Mouse (Mus musculus): ENCODE measurements at regions not wholly inside any gene's neighbourhood (a gene's known extent, or its start where the extent isn't known, plus 50 kb on each side); places are given as distances from the start of the nearest gene placed in this dataset.

DNA sequence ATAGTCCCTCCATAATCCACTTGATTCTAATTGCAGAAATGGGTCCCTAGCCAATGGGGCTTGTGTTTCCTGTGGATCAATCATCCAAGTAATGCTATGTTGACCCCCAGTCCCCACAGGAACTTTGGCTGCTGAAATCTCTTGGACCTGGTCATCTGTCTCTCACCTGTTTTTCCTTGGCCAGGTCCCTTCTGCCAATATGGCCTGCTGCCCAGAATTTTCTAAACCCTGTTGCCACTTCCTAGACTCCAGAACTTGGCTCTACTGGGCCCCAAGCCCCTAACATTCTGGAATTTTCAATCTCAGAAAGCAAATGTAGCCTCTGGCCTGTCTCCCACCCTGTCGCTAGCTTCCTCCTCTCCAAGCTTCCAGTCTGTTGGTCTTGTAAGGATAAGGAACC is 139.6 kb downstream of the Inhbb start:
- H3K27ac ChIP-seq (ENCODE audit: low read depth, low read length), result no peak overlapping the region
- ATAC-seq (ENCODE audit: low FRiP score), result no peak
- WGBS, result 96% methylated on average over 1 of the region's 1 CpGs
- DNase-seq (ENCODE audit: low spot score), result no peak
- H3K9me3 ChIP-seq (ENCODE audit: control insufficient read depth, low read length), result no peaks in the 10 kb centered on the region
- H3K27me3 ChIP-seq (ENCODE audit: control insufficient read depth, insufficient read depth, low read length), result no peaks in the 10 kb centered on the region
- no peak overlapping the region for H3K9ac ChIP-seq (ENCODE audit: low read depth, low read length)
- H3K4me2 ChIP-seq (replicated peaks; ENCODE audit: low read depth, low read length), result no peak overlapping the region
- H3K4me1 ChIP-seq (replicated peaks; ENCODE audit: control insufficient read depth, insufficient read depth, low read length), result no peaks in the 10 kb centered on the region
- no peaks in the 10 kb centered on the region for H3K36me3 ChIP-seq (ENCODE audit: control insufficient read depth, insufficient read depth, low read length)
- H3K4me3 ChIP-seq (ENCODE audit: low read depth, low read length), result no peak overlapping the region

GRCm38 (mm10) chr1:119279261-119279660 is 142.8 kb downstream of the Inhbb start:
- Histone ChIP-seq H3K4me1 (replicated peaks; ENCODE audit: control insufficient read depth, insufficient read depth, low read length) (no peaks in the 10 kb centered on the region), H3K36me3 (ENCODE audit: control insufficient read depth, insufficient read depth, low read length) (no peaks in the 10 kb centered on the region), H3K9ac (ENCODE audit: low read depth, low read length) (no peak overlapping the region), H3K4me2 (replicated peaks; ENCODE audit: low read depth, low read length) (no peak overlapping the region), H3K9me3 (ENCODE audit: control insufficient read depth, low read length) (no peaks in the 10 kb centered on the region), H3K4me3 (ENCODE audit: low read depth, low read length) (no peak overlapping the region), H3K27me3 (ENCODE audit: control insufficient read depth, insufficient read depth, low read length) (no peaks in the 10 kb centered on the region), H3K27ac (ENCODE audit: low read depth, low read length) (no peak overlapping the region)
- DNase-seq (ENCODE audit: low spot score) (no peak), ATAC-seq (ENCODE audit: low FRiP score) (no peak)
- 86% methylated on average over 3 of the region's 3 CpGs for WGBS

DNA sequence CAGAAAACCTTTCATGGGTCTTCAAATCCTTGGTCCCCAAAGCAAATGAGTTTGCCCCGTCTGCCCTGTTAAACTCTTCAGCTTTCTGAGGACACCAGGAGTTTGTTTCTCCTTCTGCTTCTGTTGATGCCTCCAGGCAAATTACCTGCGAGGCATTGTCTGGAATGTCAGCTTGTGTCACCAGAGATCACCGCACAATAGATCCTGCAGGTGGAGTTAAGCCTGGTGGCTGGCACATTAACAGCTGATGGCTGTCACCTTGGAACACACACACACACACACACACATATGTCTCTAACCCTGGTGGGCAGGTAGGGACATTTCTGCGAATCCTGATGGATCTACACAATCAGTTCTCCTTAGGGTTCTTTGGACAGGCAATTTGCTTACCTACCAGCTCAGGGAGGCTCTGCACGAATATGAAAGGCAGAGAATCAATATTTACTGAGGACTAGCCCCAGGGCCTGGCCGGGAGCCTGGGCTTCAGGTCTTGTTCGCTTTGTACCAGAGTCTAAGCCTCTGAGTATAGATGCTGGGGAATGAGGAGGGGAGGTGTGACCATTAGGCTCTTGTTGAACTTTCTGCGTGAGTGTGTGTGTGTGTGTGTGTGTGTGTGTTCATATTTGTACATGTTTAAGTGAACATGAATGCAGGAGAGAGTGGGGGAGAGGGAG is 143.4 kb downstream of the Inhbb start:
- no peak overlapping the region for H3K4me3 ChIP-seq (ENCODE audit: low read depth, low read length)
- no peak overlapping the region for H3K27ac ChIP-seq (ENCODE audit: low read depth, low read length)
- 88% methylated on average over 8 of the region's 8 CpGs for WGBS
- no peak overlapping the region for H3K9ac ChIP-seq (ENCODE audit: low read depth, low read length)
- no peaks in the 10 kb centered on the region for H3K4me1 ChIP-seq (replicated peaks; ENCODE audit: control insufficient read depth, insufficient read depth, low read length)
- no peaks in the 10 kb centered on the region for H3K27me3 ChIP-seq (ENCODE audit: control insufficient read depth, insufficient read depth, low read length)
- no peaks in the 10 kb centered on the region for H3K9me3 ChIP-seq (ENCODE audit: control insufficient read depth, low read length)
- DNase-seq (ENCODE audit: low spot score) (no peak), ATAC-seq (ENCODE audit: low FRiP score) (no peak)
- H3K36me3 ChIP-seq (ENCODE audit: control insufficient read depth, insufficient read depth, low read length), result no peaks in the 10 kb centered on the region
- no peak overlapping the region for H3K4me2 ChIP-seq (replicated peaks; ENCODE audit: low read depth, low read length)

GRCm38 (mm10) chr1:119277990-119278389 is 144.1 kb downstream of the Inhbb start:
- Histone ChIP-seq H3K27me3 (ENCODE audit: control insufficient read depth, insufficient read depth, low read length) (no peaks in the 10 kb centered on the region), H3K9ac (ENCODE audit: low read depth, low read length) (no peak overlapping the region), H3K4me2 (replicated peaks; ENCODE audit: low read depth, low read length) (no peak overlapping the region), H3K27ac (ENCODE audit: low read depth, low read length) (no peak overlapping the region), H3K4me3 (ENCODE audit: low read depth, low read length) (no peak overlapping the region), H3K4me1 (replicated peaks; ENCODE audit: control insufficient read depth, insufficient read depth, low read length) (no peaks in the 10 kb centered on the region), H3K36me3 (ENCODE audit: control insufficient read depth, insufficient read depth, low read length) (no peaks in the 10 kb centered on the region), H3K9me3 (ENCODE audit: control insufficient read depth, low read length) (no peaks in the 10 kb centered on the region)
- WGBS, result 86% methylated on average over 4 of the region's 4 CpGs
- ATAC-seq (ENCODE audit: low FRiP score) (no peak), DNase-seq (ENCODE audit: low spot score) (no peak)

DNA sequence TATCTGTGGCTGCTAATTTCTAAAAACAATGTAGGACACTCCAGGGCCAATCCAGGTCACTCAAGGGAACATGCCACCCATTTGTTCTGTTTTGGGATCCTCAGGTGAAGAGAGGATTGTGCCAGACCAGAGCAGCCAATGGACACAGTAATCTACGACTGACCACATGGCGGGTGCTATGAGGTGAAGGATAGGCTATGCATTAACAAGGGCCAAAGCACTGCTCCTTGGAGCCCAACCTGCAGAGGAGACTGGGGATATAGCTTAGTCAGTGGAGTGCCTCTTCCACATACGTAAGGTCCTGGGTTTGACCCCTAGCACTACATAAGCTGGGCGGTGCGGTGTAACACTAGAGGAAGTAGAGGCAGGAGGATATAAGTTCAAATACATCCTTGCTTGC is 156.0 kb downstream of the Inhbb start:
- Histone ChIP-seq H3K27me3 (ENCODE audit: control insufficient read depth, insufficient read depth, low read length) (no peaks in the 10 kb centered on the region; the same call in 1 of the 2 replicates), H3K9me3 (ENCODE audit: control insufficient read depth, low read length) (no peaks in the 10 kb centered on the region), H3K27ac (ENCODE audit: low read depth, low read length) (no peak overlapping the region), H3K4me1 (replicated peaks; ENCODE audit: control insufficient read depth, insufficient read depth, low read length) (0 out of 2 replicates have a peak, but pooled peaks cover 3% of the 10 kb centered on the region), H3K36me3 (ENCODE audit: control insufficient read depth, insufficient read depth, low read length) (no peaks in the 10 kb centered on the region), H3K4me3 (ENCODE audit: low read depth, low read length) (no peak overlapping the region), H3K4me2 (replicated peaks; ENCODE audit: low read depth, low read length) (no peak overlapping the region), H3K9ac (ENCODE audit: low read depth, low read length) (no peak overlapping the region)
- 91% methylated on average over 5 of the region's 5 CpGs for WGBS
- ATAC-seq (ENCODE audit: low FRiP score) (peak; percentile 51; the same call in 1 of the 2 replicates), DNase-seq (ENCODE audit: low spot score) (peak; percentile 1)

DNA sequence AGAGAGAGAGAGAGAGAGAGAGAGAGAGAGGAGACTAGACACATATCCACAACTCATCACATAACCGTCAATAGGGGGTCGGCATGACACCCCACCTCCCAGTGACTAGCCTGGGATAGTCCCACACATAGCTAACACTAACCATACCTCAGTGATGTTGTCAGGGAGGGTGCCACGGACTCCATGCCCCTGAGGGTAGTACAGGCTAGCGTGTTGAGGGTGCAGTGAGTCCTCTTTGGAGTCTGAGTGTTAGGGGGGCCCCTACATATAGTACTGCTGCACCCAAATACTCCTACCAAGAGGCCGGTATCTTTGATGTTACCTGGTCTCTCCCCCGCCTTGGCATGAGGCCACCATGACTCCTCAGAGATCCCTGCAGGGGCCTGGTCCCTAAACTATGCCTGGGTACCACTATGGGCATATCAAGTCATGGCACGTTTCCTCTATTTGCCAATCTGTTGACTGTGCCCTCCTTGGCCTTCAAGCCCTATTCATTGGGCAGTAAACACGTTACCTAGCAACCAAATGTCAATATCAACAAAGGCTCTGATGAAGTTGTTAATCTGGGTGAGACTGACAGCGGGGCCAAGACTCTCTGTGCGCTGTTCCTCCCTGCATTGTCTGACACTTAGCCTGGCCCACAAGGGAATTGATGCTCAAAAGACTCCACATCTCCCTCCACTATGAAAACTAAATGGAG is 156.7 kb downstream of the Inhbb start:
- Histone ChIP-seq H3K9ac (ENCODE audit: low read depth, low read length) (no peak overlapping the region), H3K4me2 (replicated peaks; ENCODE audit: low read depth, low read length) (no peak overlapping the region), H3K9me3 (ENCODE audit: control insufficient read depth, low read length) (no peaks in the 10 kb centered on the region), H3K27me3 (ENCODE audit: control insufficient read depth, insufficient read depth, low read length) (no peaks in the 10 kb centered on the region; the same call in 1 of the 2 replicates), H3K27ac (ENCODE audit: low read depth, low read length) (no peak overlapping the region), H3K4me1 (replicated peaks; ENCODE audit: control insufficient read depth, insufficient read depth, low read length) (0 out of 2 replicates have a peak, but pooled peaks cover 3% of the 10 kb centered on the region), H3K4me3 (ENCODE audit: low read depth, low read length) (no peak overlapping the region), H3K36me3 (ENCODE audit: control insufficient read depth, insufficient read depth, low read length) (no peaks in the 10 kb centered on the region)
- peak; percentile 59 for DNase-seq (ENCODE audit: low spot score)
- ATAC-seq (ENCODE audit: low FRiP score), result peak; percentile 84
- 69% methylated on average over 10 of the region's 10 CpGs for WGBS

DNA sequence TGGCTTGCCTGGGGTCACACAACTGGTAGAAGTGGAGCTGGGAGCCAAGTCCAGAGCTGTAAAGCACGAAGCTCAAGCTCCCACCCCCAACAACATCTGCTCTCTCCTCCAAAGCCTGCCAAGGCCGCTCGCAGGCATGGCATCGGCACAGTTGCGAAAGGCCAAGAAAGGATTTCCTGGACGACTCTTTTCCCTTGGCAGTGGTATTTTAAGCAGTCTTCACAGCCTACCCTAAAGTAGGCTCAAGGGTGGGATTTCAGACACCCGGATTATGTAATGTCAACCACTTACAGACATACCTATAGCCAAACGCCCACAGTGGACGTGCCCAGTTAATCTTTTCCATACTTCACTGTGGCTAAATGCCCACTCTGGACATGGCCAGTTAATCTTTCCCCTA is 162.6 kb downstream of the Inhbb start:
- Histone ChIP-seq H3K4me3 (ENCODE audit: low read depth, low read length) (no peak overlapping the region), H3K4me2 (replicated peaks; ENCODE audit: low read depth, low read length) (no peak overlapping the region), H3K9ac (ENCODE audit: low read depth, low read length) (no peak overlapping the region), H3K27ac (ENCODE audit: low read depth, low read length) (no peak overlapping the region), H3K36me3 (ENCODE audit: control insufficient read depth, insufficient read depth, low read length) (no peaks in the 10 kb centered on the region), H3K27me3 (ENCODE audit: control insufficient read depth, insufficient read depth, low read length) (no peaks in the 10 kb centered on the region; the same call in 1 of the 2 replicates), H3K4me1 (replicated peaks; ENCODE audit: control insufficient read depth, insufficient read depth, low read length) (0 out of 2 replicates have a peak, but pooled peaks cover 3% of the 10 kb centered on the region), H3K9me3 (ENCODE audit: control insufficient read depth, low read length) (no peaks in the 10 kb centered on the region)
- 94% methylated on average over 9 of the region's 9 CpGs for WGBS
- DNase-seq (ENCODE audit: low spot score) (no peak), ATAC-seq (ENCODE audit: low FRiP score) (no peak)

DNA sequence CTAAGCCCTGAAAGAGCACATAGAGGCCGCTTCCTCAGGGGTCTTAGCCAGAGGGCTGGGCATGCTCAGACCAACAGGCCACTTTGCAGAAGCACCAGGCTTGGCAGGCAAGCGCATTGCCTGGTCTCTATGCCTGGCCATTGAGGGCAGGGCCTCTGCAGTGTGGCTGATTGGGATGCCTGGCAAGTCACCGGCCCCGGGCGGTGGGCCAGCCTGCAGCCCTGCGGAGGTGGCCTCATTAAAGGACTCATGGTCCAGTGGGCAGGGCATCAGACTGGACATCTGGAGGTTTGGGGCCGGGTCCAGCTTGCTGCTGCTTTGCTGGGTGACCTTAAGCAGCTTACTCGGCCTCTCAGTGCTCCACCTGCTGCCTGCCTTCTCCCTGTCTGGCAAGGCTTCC is 165.3 kb downstream of the Inhbb start:
- 76% methylated on average over 8 of the region's 8 CpGs for WGBS

GRCm38 (mm10) chr1:119256097-119256473 is 166.0 kb downstream of the Inhbb start:
- Histone ChIP-seq H3K27me3 (ENCODE audit: control insufficient read depth, insufficient read depth, low read length) (no peaks in the 10 kb centered on the region), H3K4me3 (ENCODE audit: low read depth, low read length) (no peak overlapping the region), H3K9ac (ENCODE audit: low read depth, low read length) (no peak overlapping the region), H3K9me3 (ENCODE audit: control insufficient read depth, low read length) (no peaks in the 10 kb centered on the region), H3K27ac (ENCODE audit: low read depth, low read length) (0 out of 2 replicates have a peak overlapping the region, but pooled peaks have one; percentile 10), H3K36me3 (ENCODE audit: control insufficient read depth, insufficient read depth, low read length) (no peaks in the 10 kb centered on the region), H3K4me1 (replicated peaks; ENCODE audit: control insufficient read depth, insufficient read depth, low read length) (0 out of 2 replicates have a peak, but pooled peaks cover 3% of the 10 kb centered on the region), H3K4me2 (replicated peaks; ENCODE audit: low read depth, low read length) (no peak overlapping the region; the same call in 1 of the 2 replicates)
- 36% methylated on average over 5 of the region's 5 CpGs for WGBS
- ATAC-seq (ENCODE audit: low FRiP score) (peak; percentile 13; the same call in 1 of the 2 replicates), DNase-seq (ENCODE audit: low spot score) (peak; percentile 40)

More for the DNA sequence above, 165.3 kb downstream of the Inhbb start:
- ATAC-seq (ENCODE audit: low FRiP score), result no peak
- Histone ChIP-seq H3K9ac (ENCODE audit: low read depth, low read length) (no peak overlapping the region), H3K27ac (ENCODE audit: low read depth, low read length) (no peak overlapping the region), H3K4me1 (replicated peaks; ENCODE audit: control insufficient read depth, insufficient read depth, low read length) (0 out of 2 replicates have a peak, but pooled peaks cover 3% of the 10 kb centered on the region), H3K9me3 (ENCODE audit: control insufficient read depth, low read length) (no peaks in the 10 kb centered on the region), H3K36me3 (ENCODE audit: control insufficient read depth, insufficient read depth, low read length) (no peaks in the 10 kb centered on the region), H3K4me2 (replicated peaks; ENCODE audit: low read depth, low read length) (no peak overlapping the region), H3K27me3 (ENCODE audit: control insufficient read depth, insufficient read depth, low read length) (no peaks in the 10 kb centered on the region), H3K4me3 (ENCODE audit: low read depth, low read length) (no peak overlapping the region)
- DNase-seq (ENCODE audit: low spot score), result no peak

Data from hindbrain, embryonic 11.5 days (tissue).